Mouse (Mus musculus): ENCODE measurements around the gene Coro1c. TPM values are rescaled to one million over a fixed set of nuclear protein-coding genes. Genes with fewer than 3 reads are reported as not detected.
A peak's percentile ranks its signal among the peaks of the same experiment; 100 is the strongest.

Coro1c gene
- polyA plus RNA-seq, 1 experiment from 2014 or later, result 138 TPM

DNA sequence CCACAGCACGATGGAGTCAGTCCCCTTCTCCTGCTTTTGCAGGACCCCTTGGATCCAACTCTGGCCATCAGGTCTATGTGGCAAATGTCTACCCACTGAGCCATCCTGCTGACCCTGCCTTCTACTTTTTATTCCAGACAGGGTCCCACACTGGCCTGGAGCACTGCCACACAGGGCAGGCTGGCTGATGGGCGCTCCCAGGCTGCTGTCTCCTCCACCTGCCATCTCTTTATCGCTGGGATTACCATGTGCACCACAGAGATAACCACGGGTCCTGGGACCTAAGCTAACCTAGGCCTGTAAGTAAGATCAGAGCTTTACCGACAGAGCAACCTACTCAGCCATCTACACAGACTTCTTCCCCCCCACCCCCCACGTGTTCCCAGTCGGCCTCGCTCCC, 61.9 kb downstream of the Coro1c start:
- no peak overlapping the region for H3K4me3 ChIP-seq (ENCODE audit: low read length)
- H3K36me3 ChIP-seq (ENCODE audit: control insufficient read depth, insufficient read depth, low read length), result peaks cover 51% of the 10 kb centered on the region
- H3K4me1 ChIP-seq (replicated peaks; ENCODE audit: control insufficient read depth, insufficient read depth, low read length), result peaks cover 16% of the 10 kb centered on the region
- no peaks in the 10 kb centered on the region for H3K9me3 ChIP-seq (ENCODE audit: control insufficient read depth, low read length)
- H3K9ac ChIP-seq (ENCODE audit: low read length), result no peak overlapping the region
- ATAC-seq (ENCODE audit: low read depth), result no peak
- no peaks in the 10 kb centered on the region for H3K27me3 ChIP-seq (ENCODE audit: control insufficient read depth, insufficient read depth, low read depth, low read length)
- no peak overlapping the region for H3K4me2 ChIP-seq (ENCODE audit: low read depth, low read length)
- 92% methylated on average over 8 of the region's 8 CpGs for WGBS
- no peak overlapping the region for H3K27ac ChIP-seq (ENCODE audit: low read length)

DNA sequence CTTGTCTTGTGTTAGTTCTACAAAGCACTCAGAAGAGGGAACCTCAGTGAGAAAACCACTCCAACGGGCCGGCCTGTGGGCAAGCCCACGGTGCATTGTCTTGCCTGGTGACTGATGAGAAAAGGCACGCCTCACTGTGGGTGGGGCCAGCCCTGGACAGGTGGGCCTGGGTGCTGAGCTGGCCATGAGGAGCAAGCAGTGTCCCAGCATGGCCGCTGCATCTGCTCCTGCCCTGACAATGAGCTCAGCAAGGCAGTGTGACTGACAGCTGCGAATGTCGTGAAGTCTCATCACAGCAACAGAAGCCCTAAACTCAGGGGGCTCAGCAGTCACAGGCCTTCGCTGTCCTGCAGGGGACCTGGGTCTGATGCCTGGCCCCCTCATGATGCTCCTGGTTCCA, 62.9 kb downstream of the Coro1c start:
- H3K36me3 ChIP-seq (ENCODE audit: control insufficient read depth, insufficient read depth, low read length), result peaks cover 46% of the 10 kb centered on the region
- no peak overlapping the region for H3K9ac ChIP-seq (ENCODE audit: low read length)
- WGBS, result 88% methylated on average over 8 of the region's 8 CpGs
- ATAC-seq (ENCODE audit: low read depth), result no peak
- peaks cover 18% of the 10 kb centered on the region for H3K4me1 ChIP-seq (replicated peaks; ENCODE audit: control insufficient read depth, insufficient read depth, low read length)
- H3K4me3 ChIP-seq (ENCODE audit: low read length), result no peak overlapping the region
- no peaks in the 10 kb centered on the region for H3K9me3 ChIP-seq (ENCODE audit: control insufficient read depth, low read length)
- H3K4me2 ChIP-seq (ENCODE audit: low read depth, low read length), result no peak overlapping the region
- H3K27ac ChIP-seq (ENCODE audit: low read length), result no peak overlapping the region
- H3K27me3 ChIP-seq (ENCODE audit: control insufficient read depth, insufficient read depth, low read depth, low read length), result no peaks in the 10 kb centered on the region

DNA sequence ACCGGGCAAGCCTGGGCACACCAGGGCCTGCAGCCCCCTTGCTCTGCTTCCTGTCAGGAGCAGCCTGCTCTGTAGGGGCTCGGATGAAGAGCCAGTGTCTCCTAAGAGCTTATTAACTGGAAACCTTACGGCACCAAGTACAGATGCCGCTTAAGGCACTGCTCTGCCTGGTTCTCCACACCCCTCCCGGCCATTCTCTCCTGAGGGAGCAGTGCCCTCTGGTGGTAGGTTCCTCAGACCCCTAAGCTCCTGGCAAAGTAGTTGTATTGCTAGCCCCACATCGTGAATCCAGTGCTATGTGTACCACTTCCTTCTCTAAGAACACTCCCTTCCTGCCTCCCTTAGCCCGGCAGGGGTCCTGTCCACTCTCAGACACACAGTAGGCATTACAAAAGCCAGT, 63.8 kb downstream of the Coro1c start:
- Histone ChIP-seq H3K27ac (ENCODE audit: low read length) (peak overlapping the region; percentile 69), H3K9ac (ENCODE audit: low read length) (0 out of 2 replicates have a peak overlapping the region, but pooled peaks have one; percentile 25), H3K4me3 (ENCODE audit: low read length) (no peak overlapping the region), H3K9me3 (ENCODE audit: control insufficient read depth, low read length) (no peaks in the 10 kb centered on the region), H3K36me3 (ENCODE audit: control insufficient read depth, insufficient read depth, low read length) (peaks cover 38% of the 10 kb centered on the region), H3K4me1 (replicated peaks; ENCODE audit: control insufficient read depth, insufficient read depth, low read length) (peaks cover 18% of the 10 kb centered on the region), H3K27me3 (ENCODE audit: control insufficient read depth, insufficient read depth, low read depth, low read length) (no peaks in the 10 kb centered on the region), H3K4me2 (ENCODE audit: low read depth, low read length) (peak overlapping the region; percentile 3; the same call in 1 of the 2 replicates)
- WGBS, result 54% methylated on average over 7 of the region's 7 CpGs
- peak; percentile 72 for ATAC-seq (ENCODE audit: low read depth)

DNA sequence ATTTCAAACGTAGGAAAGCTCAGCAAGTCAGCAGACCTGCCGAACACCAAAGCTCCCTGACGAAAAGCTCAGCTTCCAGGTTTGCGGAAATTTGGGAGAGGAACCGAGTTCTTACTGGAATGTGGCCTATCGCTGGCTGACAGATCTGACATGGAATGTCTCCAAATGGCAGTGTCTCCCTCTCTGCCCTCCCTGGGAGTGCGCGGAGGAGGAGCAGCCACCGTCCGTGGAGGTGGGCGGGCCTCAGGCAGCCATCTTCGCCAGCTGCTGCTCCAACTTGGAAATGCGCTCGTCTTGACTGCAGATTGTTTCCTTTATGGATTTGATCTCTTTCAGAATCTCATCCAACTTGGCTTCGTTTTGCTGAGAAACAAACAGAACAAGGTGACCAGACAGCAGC, 64.5 kb downstream of the Coro1c start:
- Histone ChIP-seq H3K27me3 (ENCODE audit: control insufficient read depth, insufficient read depth, low read depth, low read length) (no peaks in the 10 kb centered on the region), H3K27ac (ENCODE audit: low read length) (peak overlapping the region; percentile 69), H3K9me3 (ENCODE audit: control insufficient read depth, low read length) (no peaks in the 10 kb centered on the region), H3K4me3 (ENCODE audit: low read length) (peak overlapping the region; percentile 6; the same call in 1 of the 2 replicates), H3K36me3 (ENCODE audit: control insufficient read depth, insufficient read depth, low read length) (peaks cover 34% of the 10 kb centered on the region), H3K4me1 (replicated peaks; ENCODE audit: control insufficient read depth, insufficient read depth, low read length) (peaks cover 18% of the 10 kb centered on the region), H3K4me2 (ENCODE audit: low read depth, low read length) (peak overlapping the region; percentile 3), H3K9ac (ENCODE audit: low read length) (0 out of 2 replicates have a peak overlapping the region, but pooled peaks have one; percentile 25)
- ATAC-seq (ENCODE audit: low read depth), result peak; percentile 74
- WGBS, result 51% methylated on average over 15 of the region's 15 CpGs

DNA sequence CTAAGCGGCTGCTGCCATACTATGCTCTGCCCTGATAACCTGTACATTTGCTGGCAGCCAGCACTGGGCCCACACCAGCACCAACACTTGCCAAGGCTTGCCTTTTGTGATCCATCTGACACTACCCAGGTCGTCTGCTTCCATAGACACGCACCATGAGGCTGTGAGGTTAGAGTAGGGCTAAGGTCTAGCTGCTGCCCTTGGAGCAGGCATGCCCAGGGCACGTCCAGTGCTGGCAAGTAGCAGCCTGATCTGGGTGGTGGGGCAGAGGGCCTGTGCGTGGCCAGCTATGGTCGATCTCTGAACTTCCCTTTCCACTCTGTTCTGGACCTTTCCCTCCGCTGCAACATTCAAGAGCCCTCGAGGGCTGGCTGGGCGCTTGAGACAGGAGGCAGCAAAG, 65.7 kb downstream of the Coro1c start:
- ATAC-seq (ENCODE audit: low read depth), result no peak
- no peak overlapping the region for H3K9ac ChIP-seq (ENCODE audit: low read length)
- WGBS, result 87% methylated on average over 9 of the region's 9 CpGs
- no peak overlapping the region for H3K4me2 ChIP-seq (ENCODE audit: low read depth, low read length)
- no peak overlapping the region for H3K27ac ChIP-seq (ENCODE audit: low read length)
- no peak overlapping the region for H3K4me3 ChIP-seq (ENCODE audit: low read length)
- peaks cover 18% of the 10 kb centered on the region for H3K4me1 ChIP-seq (replicated peaks; ENCODE audit: control insufficient read depth, insufficient read depth, low read length)
- no peaks in the 10 kb centered on the region for H3K9me3 ChIP-seq (ENCODE audit: control insufficient read depth, low read length)
- no peaks in the 10 kb centered on the region for H3K27me3 ChIP-seq (ENCODE audit: control insufficient read depth, insufficient read depth, low read depth, low read length)
- H3K36me3 ChIP-seq (ENCODE audit: control insufficient read depth, insufficient read depth, low read length), result peaks cover 34% of the 10 kb centered on the region

DNA sequence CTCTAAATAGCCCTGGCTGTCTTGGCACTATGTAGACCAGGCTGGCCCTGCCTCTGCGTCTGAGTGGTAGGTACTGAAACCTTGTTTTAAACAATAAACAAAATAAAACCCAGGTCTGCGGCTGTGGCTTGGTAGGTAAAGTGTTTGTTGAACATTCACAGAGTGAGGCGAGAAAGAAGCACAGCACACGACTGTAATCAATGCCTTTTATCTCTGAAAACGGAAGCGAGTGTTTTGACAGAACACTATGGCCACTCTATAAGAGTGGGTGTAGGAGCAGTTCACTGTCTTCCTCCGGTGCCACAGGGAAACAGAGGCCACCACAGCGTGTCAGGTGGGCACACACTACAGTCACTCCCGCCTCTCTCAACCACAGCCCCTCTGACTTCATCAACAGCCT, 66.3 kb downstream of the Coro1c start:
- no peaks in the 10 kb centered on the region for H3K27me3 ChIP-seq (ENCODE audit: control insufficient read depth, insufficient read depth, low read depth, low read length)
- no peak for ATAC-seq (ENCODE audit: low read depth)
- H3K4me2 ChIP-seq (ENCODE audit: low read depth, low read length), result no peak overlapping the region
- H3K4me3 ChIP-seq (ENCODE audit: low read length), result no peak overlapping the region
- H3K9me3 ChIP-seq (ENCODE audit: control insufficient read depth, low read length), result no peaks in the 10 kb centered on the region
- peaks cover 28% of the 10 kb centered on the region for H3K36me3 ChIP-seq (ENCODE audit: control insufficient read depth, insufficient read depth, low read length)
- no peak overlapping the region for H3K9ac ChIP-seq (ENCODE audit: low read length)
- H3K4me1 ChIP-seq (replicated peaks; ENCODE audit: control insufficient read depth, insufficient read depth, low read length), result peaks cover 18% of the 10 kb centered on the region
- no peak overlapping the region for H3K27ac ChIP-seq (ENCODE audit: low read length)
- WGBS, result 72% methylated on average over 9 of the region's 9 CpGs

DNA sequence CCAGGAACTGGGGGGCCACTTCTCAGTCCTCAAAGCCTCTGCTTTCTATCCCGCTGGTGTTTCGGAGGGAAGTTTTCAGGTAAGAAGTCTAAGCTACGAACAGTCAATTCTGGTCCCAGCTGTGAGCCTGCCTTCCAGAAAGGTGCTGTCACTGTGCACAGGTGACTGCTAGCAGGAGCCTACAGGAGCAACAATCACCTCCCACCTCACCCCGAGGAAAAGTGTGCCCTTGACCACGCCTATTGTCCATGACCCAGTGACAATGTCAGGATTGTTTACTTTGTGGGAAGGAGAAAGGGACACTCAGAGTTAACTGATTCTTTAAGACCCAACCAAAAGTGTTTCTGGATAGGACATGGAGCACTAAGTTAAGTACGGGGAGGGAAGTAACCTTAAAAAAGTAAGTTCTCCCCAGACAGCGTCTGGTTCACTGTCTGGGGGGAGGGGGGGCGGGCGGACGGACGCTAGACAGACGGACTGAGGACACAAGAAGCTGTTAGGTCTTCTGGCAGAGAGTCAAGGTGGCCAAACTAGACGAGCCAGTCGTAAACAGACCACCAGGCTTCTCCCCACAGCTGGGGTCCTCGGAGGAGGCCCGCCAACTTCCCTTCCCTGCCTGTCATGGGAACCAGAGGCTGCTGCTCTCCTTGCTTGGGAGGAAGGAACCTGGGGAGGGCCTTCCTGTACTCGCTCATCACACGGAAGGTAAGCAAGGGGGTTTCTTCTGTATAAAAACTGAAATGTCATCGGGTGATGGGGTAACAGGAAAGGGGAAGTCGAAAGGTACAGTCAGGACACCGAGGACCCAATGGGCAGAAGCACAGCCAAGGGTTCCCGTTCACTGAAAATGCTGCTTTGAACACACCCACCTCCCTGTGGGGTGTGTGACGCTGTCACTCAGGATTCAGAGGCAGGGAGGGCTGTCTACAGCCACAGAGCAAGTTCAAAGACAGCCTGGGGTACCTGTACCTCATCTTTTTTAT, 67.0 kb downstream of the Coro1c start:
- peaks cover 18% of the 10 kb centered on the region for H3K4me1 ChIP-seq (replicated peaks; ENCODE audit: control insufficient read depth, insufficient read depth, low read length)
- ATAC-seq (ENCODE audit: low read depth), result no peak
- peaks cover 21% of the 10 kb centered on the region for H3K36me3 ChIP-seq (ENCODE audit: control insufficient read depth, insufficient read depth, low read length)
- 47% methylated on average over 23 of the region's 23 CpGs for WGBS
- no peak overlapping the region for H3K4me3 ChIP-seq (ENCODE audit: low read length)
- no peaks in the 10 kb centered on the region for H3K9me3 ChIP-seq (ENCODE audit: control insufficient read depth, low read length)
- no peak overlapping the region; the same call in 1 of the 2 replicates for H3K27ac ChIP-seq (ENCODE audit: low read length)
- no peak overlapping the region for H3K9ac ChIP-seq (ENCODE audit: low read length)
- H3K4me2 ChIP-seq (ENCODE audit: low read depth, low read length), result no peak overlapping the region
- H3K27me3 ChIP-seq (ENCODE audit: control insufficient read depth, insufficient read depth, low read depth, low read length), result no peaks in the 10 kb centered on the region

DNA sequence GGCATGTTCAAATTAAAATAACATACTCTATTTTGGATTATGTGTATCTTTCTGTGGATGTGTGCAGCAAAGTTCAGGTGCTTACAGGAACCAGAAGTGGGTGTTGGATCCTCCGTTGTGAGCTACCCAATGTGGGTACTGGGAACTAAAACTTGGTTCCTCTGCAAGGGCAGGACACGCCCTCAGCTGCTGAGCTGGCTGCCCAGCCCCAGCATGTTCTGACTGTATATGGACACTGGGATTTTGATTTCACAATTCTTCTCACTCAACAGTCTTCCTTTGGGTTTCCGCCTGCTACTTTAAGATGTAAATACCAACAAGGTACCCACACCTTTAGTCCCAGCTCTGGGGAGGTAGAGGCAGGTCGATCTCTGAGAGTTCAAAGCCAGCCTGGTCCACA, 68.1 kb downstream of the Coro1c start:
- Histone ChIP-seq H3K27ac (ENCODE audit: low read length) (no peak overlapping the region), H3K9me3 (ENCODE audit: control insufficient read depth, low read length) (no peaks in the 10 kb centered on the region), H3K4me2 (ENCODE audit: low read depth, low read length) (no peak overlapping the region), H3K36me3 (ENCODE audit: control insufficient read depth, insufficient read depth, low read length) (peaks cover 11% of the 10 kb centered on the region), H3K9ac (ENCODE audit: low read length) (no peak overlapping the region), H3K4me3 (ENCODE audit: low read length) (no peak overlapping the region), H3K27me3 (ENCODE audit: control insufficient read depth, insufficient read depth, low read depth, low read length) (no peaks in the 10 kb centered on the region), H3K4me1 (replicated peaks; ENCODE audit: control insufficient read depth, insufficient read depth, low read length) (peaks cover 18% of the 10 kb centered on the region)
- WGBS, result 82% methylated on average over 4 of the region's 4 CpGs
- ATAC-seq (ENCODE audit: low read depth), result no peak

DNA sequence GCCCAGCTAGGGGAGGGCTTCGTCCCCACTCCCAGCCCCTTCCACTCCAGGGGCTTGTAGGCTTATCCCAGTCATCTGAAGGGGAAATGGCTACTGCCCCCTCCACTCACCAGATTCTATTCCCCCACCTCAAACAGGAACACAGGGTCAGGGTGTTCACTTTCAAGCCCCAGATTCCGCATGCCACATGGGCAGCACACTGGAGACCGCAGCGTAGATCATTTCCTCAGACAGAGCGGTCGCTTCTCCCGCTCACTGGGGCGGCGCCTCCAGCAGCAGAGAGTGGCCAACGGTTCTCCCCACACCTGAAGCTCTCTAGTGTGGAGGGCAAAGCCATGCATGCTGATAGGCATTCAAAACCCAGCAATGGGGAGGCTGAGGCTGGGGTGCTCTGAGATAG, 71.6 kb downstream of the Coro1c start:
- H3K27me3 ChIP-seq (ENCODE audit: control insufficient read depth, insufficient read depth, low read depth, low read length), result no peaks in the 10 kb centered on the region
- peaks cover 5% of the 10 kb centered on the region; the same call in 1 of the 2 replicates for H3K4me1 ChIP-seq (replicated peaks; ENCODE audit: control insufficient read depth, insufficient read depth, low read length)
- 73% methylated on average over 10 of the region's 10 CpGs for WGBS
- H3K9ac ChIP-seq (ENCODE audit: low read length), result no peak overlapping the region
- no peak overlapping the region for H3K4me3 ChIP-seq (ENCODE audit: low read length)
- no peaks in the 10 kb centered on the region for H3K9me3 ChIP-seq (ENCODE audit: control insufficient read depth, low read length)
- no peak for ATAC-seq (ENCODE audit: low read depth)
- no peak overlapping the region for H3K4me2 ChIP-seq (ENCODE audit: low read depth, low read length)
- no peak overlapping the region for H3K27ac ChIP-seq (ENCODE audit: low read length)
- no peaks in the 10 kb centered on the region; the same call in none of the 2 replicates for H3K36me3 ChIP-seq (ENCODE audit: control insufficient read depth, insufficient read depth, low read length)

Measured in lung, embryonic 16.5 days (tissue).